Mouse (Mus musculus) erythroblast, embryonic 14.5 days (primary cell): ENCODE results near the gene Ptprt.

Source experiments
- GATA1 ChIP-seq: IDR thresholded peaks from 2 replicates; pipeline ENCODE4 v1.6.1; 2012; ENCODE audit warnings: low read length, inconsistent platforms, mixed read lengths
- TAL1 ChIP-seq: IDR thresholded peaks from 3 replicates; pipeline ENCODE4 v1.6.1; 2012; ENCODE audit warnings: low read length, inconsistent platforms, mixed read lengths

DNA sequence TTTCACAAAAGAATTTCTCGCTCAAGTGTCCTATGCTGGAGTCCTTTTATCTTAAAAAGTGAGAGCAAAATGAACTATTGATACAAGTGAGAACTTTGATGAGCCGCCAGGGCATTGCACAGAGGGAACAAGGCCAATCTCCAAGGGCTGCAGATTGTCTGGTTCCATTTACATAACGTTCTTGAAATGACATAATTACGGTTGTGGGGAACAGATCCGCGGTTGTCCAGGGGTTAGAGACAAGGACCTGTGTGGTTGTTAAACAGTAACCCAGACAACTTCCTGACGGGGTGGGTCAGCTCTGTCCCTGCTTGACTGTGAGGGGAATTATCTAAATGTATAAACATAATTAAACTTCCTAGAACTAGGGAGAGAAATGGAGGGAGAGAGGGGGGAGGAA is 129.3 kb downstream of the Ptprt start:
- no peak for TF ChIP-seq GATA1
- no peak for TF ChIP-seq TAL1
